Mouse (Mus musculus): ENCODE measurements at regions not wholly inside any gene's neighbourhood (a gene's known extent, or its start where the extent isn't known, plus 50 kb on each side); places are given as distances from the start of the nearest gene placed in this dataset.

DNA sequence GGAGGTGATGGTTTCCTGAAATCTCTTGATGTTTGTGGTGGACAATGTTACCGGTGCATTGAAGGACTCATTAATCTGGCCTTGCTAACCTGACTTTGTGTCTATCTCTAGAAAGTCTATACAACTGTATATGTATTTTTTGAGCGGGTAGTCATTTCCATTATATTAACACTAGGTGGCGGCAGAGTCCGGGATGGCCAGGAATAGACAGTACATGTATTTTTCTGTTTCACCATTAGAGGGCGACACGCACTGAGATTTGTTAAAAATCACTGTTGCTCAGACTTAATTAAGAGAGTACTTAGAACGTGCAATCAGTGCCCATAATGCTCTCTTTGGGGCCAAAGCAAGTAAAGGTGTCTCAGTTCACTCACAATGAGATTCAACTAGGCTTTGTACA is 146.1 kb upstream of the Il1rapl2 start:
- no peaks in the 10 kb centered on the region for H3K4me1 ChIP-seq (ENCODE audit: control insufficient read depth, insufficient read depth, low read length)
- no peaks in the 10 kb centered on the region for H3K27me3 ChIP-seq (replicated peaks; ENCODE audit: control insufficient read depth, insufficient read depth, low read length)
- H3K4me3 ChIP-seq (ENCODE audit: insufficient read depth, low read depth, low read length): no peak overlapping the region
- 0 out of 2 replicates have a peak, but pooled peaks have one; percentile 0 for TF ChIP-seq CTCF (conservative IDR thresholded peaks at IDR 0.05; ENCODE audit: insufficient read depth, insufficient read length, low read depth, low read length)
- no peak for TF ChIP-seq POLR2A (IDR thresholded peaks at IDR 0.05; ENCODE audit: low read depth, low read length)
- H3K27ac ChIP-seq (ENCODE audit: insufficient read depth, low read depth, low read length): no peak overlapping the region
- DNase-seq: no peak
- no peaks in the 10 kb centered on the region for H3K36me3 ChIP-seq (ENCODE audit: control insufficient read depth, insufficient read depth, low read length)
- 45% methylated on average over 7 of the region's 7 CpGs for WGBS
